Mouse (Mus musculus) myocyte (in vitro differentiated cells): ENCODE data around the gene Alpk3.

ENCODE experiments used
- CEBPB ChIP-seq: IDR thresholded peaks from 2 replicates; pipeline ENCODE4 v1.6.1; 2011; ENCODE audit warnings: mild to moderate bottlenecking, moderate library complexity; ENCODE audit not compliant: poor library complexity, insufficient read depth, severe bottlenecking
- E2F4 ChIP-seq: IDR thresholded peaks from one replicate; pipeline ENCODE4 v1.6.1; 2011; ENCODE audit warnings: mild to moderate bottlenecking, control low read depth, moderate library complexity; ENCODE audit not compliant: insufficient read depth
- MAX ChIP-seq: IDR thresholded peaks from one replicate; pipeline ENCODE4 v1.6.1; 2011; ENCODE audit warnings: low read depth, mild to moderate bottlenecking, control low read depth
- MYOD1 ChIP-seq, 3 experiments: IDR thresholded peaks; one replicate each; pipeline ENCODE4 v1.6.1; 2011; ENCODE audit warnings: control low read depth in 2 of 3, low read depth in 2 of 3, mild to moderate bottlenecking in 2 of 3, moderate library complexity in 1 of 3; ENCODE audit not compliant: insufficient read length in 2 of 3, control insufficient read depth in 1 of 3
- MYOG ChIP-seq, 3 experiments: IDR thresholded peaks; one replicate each; pipeline ENCODE4 v1.6.1; 2011; ENCODE audit warnings: control low read depth in 2 of 3, low read depth in 2 of 3, mild to moderate bottlenecking in 2 of 3; ENCODE audit not compliant: insufficient read length in 2 of 3, control insufficient read depth in 1 of 3, insufficient read depth in 1 of 3
- POLR2A ChIP-seq: IDR thresholded peaks from one replicate; pipeline ENCODE4 v1.6.1; 2011; ENCODE audit warnings: low read depth, mild to moderate bottlenecking, control low read depth, moderate library complexity; ENCODE audit not compliant: insufficient read length
- POLR2AphosphoS2 ChIP-seq: IDR thresholded peaks from one replicate; pipeline ENCODE4 v1.6.1; 2011; ENCODE audit warnings: low read depth, control low read depth; ENCODE audit not compliant: insufficient read length
- REST ChIP-seq: IDR thresholded peaks from one replicate; pipeline ENCODE4 v1.6.1; 2011; ENCODE audit warnings: mild to moderate bottlenecking, control low read depth, moderate library complexity; ENCODE audit not compliant: insufficient read depth, insufficient read length
- SRF ChIP-seq: IDR thresholded peaks from one replicate; pipeline ENCODE4 v1.6.1; 2011; ENCODE audit warnings: low read depth; ENCODE audit not compliant: control insufficient read depth, insufficient read length
- TCF12 ChIP-seq: IDR thresholded peaks from one replicate; pipeline ENCODE4 v1.6.1; 2011; ENCODE audit warnings: mild to moderate bottlenecking, control low read depth; ENCODE audit not compliant: poor library complexity, insufficient read depth, severe bottlenecking
- TCF3 ChIP-seq: IDR thresholded peaks from one replicate; pipeline ENCODE4 v1.6.1; 2011; ENCODE audit warnings: low read depth, control low read depth; ENCODE audit not compliant: insufficient read length
- USF1 ChIP-seq: IDR thresholded peaks from one replicate; pipeline ENCODE4 v1.6.1; 2011; ENCODE audit warnings: low read depth, mild to moderate bottlenecking, control low read depth, moderate library complexity

- TF ChIP-seq CEBPB, result no peak
- no peak for TF ChIP-seq POLR2A
- no peak for TF ChIP-seq MYOG (IDR thresholded peaks at IDR 0.05; ENCODE audit: control insufficient read depth in 1 of 3, insufficient read depth in 1 of 3, insufficient read length in 2 of 3, low read depth in 2 of 3)
- TF ChIP-seq USF1, result no peak
- no peak for TF ChIP-seq E2F4
- no peak for TF ChIP-seq MYOD1 (IDR thresholded peaks at IDR 0.05; ENCODE audit: control insufficient read depth in 1 of 3, insufficient read length in 2 of 3, low read depth in 2 of 3)
- no peak for TF ChIP-seq TCF12
- no peak for TF ChIP-seq MAX
- no peak for TF ChIP-seq POLR2AphosphoS2
- no peak for TF ChIP-seq REST
- no peak for TF ChIP-seq SRF
- no peak for TF ChIP-seq TCF3
Observed at GRCm38 (mm10) chr7:81139671-81140404, 82.4 kb downstream of the Alpk3 start.
